Mouse (Mus musculus) layer of hippocampus, adult 9-11 months (tissue): ENCODE measurements around the gene Acbd6.

ENCODE experiments used
- DNase-seq: peaks from one replicate; pipeline ENCODE4 v3.0.0; 2022

Acbd6 gene

DNA sequence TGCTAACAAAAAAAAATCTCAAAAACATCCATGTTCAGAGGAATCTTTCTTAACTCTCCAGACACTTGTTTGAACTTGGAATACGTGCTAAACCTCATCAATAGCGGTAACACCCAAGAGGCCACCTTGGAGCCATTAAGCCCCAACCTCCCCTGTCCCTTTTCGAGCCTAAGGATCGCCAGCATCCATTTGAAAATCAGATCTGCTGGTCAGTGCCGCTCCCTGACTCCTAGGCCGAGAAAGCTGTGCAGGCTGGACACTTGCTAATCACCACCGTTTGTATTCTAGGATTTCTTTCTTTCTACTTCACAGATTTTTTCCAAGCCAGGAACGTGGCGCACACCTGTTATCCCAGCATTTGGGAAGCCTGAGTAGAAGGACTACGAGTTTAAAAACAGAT is 169.9 kb downstream of the Acbd6 start:
- DNase-seq, result no peak

DNA sequence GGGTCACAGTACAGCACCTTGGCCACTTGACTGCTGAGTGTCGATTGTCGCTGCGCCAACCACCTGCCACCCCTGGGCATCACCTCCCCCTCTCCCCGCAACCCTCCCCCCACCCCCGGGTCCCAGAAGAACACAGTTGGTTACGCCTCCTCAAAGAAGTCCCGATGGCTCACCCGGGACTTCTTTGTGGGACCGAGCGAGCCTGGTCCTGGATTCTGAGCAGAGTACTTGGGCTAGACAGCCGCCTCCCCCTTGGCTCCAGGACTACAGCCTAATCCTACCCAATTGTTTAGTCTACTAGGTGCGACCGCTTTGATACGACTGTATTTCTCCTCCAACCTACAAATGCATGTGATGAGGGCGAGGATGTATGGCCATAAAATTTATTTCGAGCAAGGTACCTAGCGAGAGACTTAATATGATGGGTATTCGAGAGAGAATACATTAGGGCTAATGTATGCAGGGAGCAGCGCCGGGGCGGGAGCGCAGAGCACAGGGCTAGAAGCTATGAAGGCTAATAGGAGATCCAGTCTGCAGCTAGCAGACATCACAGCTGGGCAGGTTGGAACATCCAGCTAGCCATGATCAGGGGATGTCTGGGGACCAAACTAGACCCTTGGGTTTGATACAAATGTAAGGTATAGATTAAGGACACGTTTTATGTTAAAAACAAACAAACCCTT is 171.3 kb downstream of the Acbd6 start:
- DNase-seq, result no peak

DNA sequence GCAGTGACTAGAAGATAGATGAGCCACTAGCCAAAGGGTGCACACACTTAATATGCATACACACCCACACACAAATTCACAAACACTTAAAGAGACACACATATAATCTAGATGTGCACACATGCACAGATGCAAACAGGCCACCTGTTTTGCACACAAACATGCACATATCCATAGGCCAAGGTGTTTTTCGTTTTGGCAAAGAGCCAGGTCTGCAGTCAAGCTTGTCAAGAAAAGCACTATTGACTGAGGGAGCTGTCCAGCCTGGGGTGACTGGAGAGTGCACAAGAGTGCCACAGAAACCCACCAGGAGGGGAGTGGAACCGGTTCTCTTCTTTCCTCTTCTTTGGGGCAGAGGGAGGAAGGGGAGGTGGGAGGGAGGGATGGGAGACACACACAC is 173.2 kb downstream of the Acbd6 start:
- DNase-seq, result no peak

DNA sequence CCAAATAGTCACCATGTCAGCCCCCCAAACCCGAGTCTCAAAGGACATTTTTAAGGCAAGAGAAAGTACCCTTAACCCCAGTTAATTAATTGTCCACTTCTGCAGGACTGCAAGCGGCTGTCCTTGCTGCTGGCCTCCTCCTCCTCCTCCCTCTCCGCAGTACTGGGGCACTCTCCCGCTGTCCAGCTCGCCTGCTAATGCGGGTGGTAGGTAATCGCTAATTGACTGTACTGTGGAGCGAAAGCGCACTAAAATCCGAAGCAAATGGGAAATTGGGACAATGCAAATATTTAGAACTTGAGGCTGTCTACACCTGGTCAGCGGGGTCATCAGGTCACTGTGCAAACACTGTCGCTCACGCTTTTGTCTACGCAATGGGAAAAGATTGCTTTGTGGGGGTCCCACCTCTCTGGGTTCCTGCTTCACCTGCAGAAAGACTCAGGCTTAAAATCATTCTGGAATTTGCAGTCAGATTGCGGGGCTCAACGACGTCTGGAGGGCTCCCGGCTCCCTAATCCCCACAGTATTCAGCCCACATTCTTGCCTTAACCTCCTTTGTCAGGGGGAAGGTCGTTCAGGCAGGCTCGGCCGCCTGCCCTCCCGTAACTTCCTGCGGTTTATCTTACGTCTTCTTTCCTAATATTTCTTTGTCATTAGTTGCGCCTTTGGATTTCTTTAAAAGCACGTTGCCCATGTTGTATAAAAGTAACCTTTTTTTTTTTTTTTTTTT is 178.3 kb downstream of the Acbd6 start:
- no peak for DNase-seq

DNA sequence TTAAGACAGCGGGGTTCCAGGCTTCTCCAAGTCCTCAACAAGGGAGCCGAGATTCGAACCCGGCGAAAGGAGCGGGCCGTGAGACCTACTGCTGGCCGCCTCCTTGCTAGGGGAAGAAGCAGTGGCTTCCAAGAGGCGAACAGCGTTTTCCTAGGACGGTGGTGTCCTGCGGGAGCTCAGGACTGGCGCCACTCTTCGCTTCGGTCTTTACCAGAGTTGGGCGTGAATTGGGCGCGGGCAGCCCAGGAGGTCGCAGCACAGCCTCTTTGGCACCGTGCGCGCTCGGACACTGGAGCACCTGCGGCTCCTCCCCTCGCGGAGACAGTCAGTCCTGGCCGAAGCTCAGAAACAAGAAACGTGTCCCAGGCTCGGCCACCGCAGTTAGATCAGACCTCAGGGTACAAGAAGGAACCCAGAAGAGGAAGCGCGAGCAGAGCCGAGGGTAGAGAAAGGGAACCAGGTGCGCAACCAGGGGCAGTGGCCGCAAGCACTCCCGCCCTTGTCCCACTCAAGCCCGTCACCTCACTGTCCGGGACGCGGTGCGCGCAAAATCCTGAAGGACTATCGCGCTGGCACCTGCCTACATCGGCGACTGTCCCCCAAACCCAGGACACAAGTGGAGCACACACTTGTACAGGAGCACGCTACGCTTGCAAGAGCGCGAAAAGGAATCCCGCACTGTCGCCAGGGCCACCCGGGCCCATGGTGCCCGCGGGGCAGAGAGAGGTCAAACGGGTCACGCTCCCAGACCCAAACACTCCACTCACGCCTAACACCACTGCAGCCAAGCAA is 179.3 kb downstream of the Acbd6 start:
- no peak for DNase-seq

DNA sequence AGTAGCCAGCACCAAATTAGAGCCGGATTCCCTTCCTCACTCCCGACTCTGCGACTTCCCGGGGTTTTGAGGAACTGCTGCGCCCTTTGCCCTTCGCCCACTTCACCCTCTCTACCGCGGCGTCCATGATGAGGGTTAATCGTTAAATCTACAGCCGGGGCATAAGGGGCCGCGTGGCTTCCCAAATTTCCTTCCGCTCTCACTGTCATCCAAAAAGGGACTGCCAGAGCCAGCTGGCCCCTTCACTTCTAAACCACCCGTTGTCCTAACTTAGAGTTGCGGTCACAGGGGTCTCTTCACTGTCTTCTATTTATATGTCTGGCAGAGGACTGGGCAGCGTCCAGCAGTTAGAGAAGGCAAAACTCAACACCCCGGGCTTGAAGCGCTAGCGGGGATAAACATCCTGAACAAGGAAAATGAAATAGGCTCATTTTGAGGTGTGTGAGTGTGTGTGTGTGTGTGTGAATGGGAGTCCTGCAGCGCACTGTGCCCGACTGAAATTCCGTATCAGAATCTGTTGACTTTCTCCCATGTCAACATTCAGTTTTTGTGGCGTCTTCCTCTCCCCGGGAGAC is 180.0 kb downstream of the Acbd6 start:
- DNase-seq, result no peak
